Mouse (Mus musculus) gastrocnemius, postnatal 10 days (tissue): Measurements from ENCODE around the gene Tada2a. TPM values are rescaled to one million over a fixed set of nuclear protein-coding genes. Genes with fewer than 3 reads are reported as not detected.

Experiments
- DNase-seq: peaks from one replicate; pipeline ENCODE4 v3.0.0; 2021; ENCODE audit warnings: mixed read lengths
- total RNA-seq, 2 experiments: library from RNA; stranded (reverse); gene quantifications; 2 replicates each; pipeline ENCODE4 v1.2.3; 2021

Tada2a gene
- total RNA-seq, 2 experiments from 2014 or later = 14.2 TPM

DNA sequence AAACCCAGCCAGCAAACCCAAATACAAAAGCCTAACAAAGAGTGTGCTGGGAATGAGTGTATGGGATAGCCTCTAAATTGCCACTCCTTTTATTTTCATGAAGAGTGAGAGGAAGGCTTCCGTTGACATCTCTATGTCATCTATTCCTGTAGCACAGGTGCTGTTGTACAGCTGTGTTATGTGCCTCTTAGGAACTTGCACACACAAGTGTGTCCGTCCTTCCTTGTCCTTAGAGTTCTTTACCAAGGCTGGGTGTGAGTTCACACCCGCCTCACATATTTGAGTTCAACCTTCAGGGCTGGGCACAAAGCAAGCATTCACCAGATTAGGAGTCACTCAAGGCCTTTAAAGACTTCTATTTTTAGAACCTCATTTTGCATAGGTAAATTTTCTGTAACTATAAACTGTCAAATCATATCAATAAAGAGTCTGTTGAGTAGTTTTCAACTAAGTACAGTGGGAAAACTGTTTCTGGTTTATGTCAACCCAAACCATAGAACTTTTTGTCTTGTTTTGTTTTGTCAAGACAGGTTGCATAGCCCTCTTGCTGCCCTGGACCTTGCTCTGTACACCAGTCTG is 65.7 kb downstream of the Tada2a start:
- no peak for DNase-seq

DNA sequence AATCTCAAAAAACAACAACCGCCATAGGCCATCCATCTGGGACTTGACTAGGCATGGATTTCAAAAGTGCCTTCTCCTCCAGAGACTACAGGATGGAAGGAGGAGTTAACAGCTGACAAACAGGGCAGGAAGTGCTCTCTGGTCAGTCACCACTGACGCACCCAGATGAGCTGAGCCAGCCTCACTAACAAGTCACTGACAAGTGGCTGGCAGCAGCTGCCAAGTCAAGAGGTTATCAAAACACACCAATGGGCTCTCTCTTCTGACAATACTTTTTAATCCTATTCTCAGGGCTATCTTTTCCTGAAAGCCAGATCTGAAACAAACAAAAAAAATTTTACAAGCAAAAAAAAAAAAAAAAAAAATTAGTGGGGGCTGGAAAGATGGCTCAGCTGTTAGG is 66.6 kb downstream of the Tada2a start:
- no peak for DNase-seq

DNA sequence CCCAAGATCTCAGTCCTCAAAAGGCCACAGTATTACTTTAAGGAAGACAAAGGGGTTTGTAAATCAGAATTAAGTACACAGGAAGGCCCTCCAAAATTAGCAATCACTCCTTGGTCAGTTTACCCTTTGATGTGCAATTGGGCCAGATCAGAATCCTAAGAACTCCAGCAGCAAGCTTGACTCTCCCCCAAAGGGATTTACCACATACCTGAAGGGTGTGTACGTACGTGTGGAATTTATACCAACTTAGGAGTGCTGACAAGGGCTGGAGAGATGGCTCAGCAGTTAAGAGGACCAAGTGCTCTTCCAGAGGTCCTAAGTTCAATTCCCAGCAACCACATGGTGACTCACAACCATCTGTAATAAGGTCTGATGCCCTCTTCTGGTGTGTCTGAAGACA is 67.5 kb downstream of the Tada2a start:
- DNase-seq = no peak

DNA sequence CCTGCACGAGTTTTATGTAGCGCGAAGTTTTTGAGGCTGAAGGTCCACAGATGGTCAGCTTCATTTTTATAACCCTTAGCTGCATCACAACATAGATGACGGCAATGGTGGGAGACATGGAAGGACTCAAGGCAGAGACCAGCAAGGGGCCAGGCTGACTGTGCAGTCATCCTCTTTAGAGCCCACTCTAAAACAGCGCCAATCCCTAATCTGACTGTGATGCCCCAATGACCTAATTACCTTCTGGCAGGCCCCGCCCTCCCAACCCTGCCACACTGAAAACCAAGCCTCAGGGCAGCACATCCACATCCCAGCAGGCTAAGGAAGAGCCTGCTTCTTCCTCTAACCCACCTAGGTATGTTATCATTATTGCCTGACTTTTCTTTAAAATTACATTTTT is 68.8 kb downstream of the Tada2a start:
- no peak for DNase-seq

DNA sequence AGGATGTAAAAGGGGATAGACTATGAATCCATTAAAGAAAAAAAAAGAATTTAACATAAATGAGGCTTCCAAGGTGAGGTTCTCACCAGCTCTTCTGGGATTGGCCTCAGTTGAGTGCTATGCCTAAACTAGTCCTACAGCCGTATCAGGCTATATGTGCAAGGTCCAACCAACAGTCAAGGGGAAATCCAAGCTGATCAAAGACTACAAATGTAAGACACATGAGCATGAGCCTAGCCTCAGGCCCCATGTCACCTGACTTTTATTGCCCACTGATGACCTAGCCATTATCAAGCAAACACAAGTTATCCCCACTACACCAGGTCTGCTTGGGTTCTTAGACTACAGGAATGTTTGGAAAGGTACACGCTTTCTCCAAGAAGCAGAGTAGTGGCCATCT is 69.6 kb downstream of the Tada2a start:
- no peak for DNase-seq

DNA sequence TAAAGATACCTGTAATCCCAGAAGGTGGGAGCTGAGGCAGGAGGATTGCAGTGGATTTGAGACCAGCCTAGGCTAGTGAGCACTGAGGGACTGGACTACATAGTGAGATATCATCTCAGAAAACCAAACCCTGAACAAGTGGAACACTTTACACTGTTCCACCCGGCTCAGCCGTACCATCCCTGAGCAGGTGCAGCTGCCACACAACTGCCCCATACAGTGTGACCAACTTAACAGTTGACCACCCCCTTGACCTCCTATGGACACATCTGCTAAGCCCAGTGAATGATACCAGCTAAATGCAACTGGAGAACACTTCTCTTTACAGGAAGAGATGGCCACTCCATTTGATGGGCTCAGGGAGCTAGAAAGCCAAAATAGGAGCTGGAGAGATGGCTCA is 72.0 kb downstream of the Tada2a start:
- DNase-seq = no peak

DNA sequence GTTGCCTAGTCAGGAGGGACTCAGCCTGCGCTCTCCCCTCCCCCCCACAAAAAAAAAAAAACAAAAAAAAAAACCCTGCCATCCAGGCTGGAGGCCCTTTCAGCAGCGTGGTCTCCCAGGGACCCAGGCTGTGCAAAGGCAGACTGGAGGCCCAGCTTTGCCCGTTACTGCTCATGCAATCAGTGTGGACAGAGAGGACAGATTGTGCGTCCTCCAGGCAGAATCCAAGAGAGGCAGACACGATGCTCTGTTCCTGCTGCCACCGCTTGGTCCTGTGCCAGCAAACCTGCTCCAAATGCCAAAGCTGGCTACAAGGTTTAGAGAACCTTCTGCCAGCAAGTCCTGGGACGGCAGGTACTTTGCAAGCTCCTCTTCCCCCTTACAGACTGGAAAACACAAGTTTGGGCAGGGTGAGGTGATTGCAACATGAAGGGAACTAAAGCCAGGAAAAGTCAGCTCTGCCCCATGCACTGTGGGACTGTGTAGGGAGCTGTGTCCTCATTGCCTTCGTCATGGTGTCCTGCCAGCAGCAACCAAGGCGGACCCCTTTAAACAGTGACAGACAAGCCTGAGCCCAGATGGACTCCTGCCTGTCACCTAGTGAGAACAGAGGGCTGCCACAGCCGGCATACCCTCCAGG is 75.8 kb downstream of the Tada2a start:
- DNase-seq = no peak

DNA sequence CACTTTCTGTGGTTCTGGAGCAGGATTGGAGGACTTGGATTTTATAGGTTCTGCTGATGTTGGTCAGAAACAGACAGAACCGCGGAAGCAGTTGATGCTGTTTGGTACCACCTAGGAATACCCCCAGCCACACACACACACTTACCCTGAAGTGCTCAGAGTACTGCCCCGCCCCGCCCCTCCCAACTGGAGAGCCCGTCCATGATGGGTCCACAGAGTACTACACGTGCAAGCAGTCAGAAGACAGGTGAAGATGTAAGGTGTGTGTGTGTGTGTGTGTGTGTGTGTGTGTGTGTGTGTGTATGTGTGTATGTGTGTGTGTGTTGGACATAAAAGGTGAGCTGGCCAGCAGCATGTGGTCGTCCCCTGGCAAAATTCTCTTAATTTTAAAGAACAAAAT is 76.3 kb downstream of the Tada2a start:
- no peak for DNase-seq

DNA sequence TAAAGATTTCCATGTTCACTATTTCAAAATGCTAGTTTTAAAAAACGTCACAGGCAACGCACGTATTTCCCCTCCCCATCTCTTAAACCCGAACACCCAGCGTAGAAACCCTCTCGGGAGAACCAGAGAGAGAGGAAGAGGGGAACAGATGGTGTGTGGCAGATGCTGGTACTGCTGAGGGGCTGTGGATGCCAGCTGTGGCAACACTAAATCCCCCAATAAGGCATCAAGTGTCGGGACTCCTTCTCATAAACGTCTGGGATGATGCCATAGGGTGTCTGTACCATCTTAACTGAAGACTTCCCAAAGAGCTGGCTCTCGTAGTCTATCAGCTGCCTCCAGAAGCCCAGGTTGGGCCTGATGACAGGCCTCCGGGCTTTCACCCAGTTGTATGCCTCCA is 81.0 kb downstream of the Tada2a start:
- DNase-seq = no peak

DNA sequence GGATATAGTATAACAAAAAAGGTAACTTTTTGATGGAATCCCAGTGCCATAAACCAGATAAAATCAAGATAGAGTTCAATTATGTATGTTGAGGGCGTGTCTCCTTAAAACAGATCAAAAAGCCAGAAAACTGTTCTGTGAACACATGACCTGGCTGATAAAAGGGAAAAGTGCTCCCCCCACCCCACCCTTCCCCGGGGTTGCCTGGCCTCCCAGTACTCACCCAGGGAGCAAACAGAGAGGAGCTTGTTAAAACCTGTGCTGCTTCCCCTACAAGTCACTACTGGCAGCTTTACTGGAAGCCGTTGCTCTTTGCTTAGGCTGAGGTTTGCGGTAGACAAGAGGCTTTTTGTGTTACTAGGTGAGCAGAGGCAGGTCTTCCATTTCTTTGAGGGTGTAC is 82.1 kb downstream of the Tada2a start:
- DNase-seq = no peak

DNA sequence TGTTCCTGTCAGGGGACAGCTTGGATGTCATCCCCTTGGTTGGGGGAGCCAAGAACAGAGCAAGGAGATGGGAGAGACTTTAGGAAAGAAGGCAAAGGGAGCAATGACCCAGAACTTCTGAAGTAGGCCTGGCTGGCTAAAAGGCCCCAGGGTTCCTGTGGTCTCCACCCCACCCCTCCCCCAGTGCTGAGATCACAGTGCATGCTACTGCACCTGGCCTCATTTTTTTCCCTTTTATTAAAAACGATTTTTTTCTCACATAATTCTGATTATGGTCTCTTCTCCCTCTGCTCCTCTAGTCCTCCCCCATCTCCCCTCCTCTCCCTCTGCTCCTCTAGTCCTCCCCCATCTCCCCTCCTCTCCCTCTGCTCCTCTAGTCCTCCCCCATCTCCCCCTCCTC is 84.4 kb downstream of the Tada2a start:
- no peak for DNase-seq

DNA sequence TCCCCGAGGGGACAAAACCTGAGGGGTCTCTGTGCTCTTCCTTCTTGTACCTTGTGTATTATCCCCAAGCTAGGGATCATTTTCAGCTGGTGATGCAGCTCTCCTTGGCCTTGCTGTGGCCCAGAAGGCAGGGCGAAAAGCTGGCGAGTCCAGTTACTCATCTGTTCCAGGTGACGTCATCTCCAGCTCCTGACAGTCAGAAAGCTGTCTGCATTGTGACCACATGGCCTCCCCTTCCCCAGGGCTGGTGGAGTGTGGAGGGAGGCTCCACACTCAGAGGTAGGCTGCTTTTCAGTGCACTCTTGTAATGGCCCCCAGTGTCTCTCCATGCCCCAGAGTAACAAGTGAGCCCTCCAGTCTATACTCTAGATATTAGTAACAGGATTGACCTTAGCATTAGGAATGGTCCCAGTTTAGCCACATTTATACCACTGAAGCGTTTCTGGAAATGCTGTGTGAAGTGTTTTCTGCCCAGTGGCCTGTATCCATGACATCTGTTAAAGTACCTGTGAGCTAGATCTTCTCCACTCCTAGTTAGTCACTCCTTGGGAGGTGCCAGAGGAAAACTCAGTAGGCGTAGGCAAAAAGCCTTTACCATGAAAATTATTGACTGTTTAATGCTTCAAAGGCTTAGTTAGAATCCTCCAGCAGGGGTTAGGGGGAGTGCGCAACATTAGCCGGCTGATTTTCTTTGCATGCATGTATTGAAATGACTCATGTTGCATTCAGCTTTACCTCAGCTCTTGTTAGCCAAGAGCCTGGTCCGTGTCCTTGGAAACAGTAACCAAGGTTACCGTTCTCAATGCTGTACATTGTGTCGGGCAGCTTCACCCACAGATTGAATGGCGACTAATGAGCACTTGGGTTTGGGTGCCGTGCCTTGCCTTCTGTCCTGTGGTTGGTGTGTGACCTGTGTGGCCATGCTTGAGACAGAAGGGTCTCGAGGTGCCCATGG is 86.3 kb downstream of the Tada2a start:
- DNase-seq = no peak

DNA sequence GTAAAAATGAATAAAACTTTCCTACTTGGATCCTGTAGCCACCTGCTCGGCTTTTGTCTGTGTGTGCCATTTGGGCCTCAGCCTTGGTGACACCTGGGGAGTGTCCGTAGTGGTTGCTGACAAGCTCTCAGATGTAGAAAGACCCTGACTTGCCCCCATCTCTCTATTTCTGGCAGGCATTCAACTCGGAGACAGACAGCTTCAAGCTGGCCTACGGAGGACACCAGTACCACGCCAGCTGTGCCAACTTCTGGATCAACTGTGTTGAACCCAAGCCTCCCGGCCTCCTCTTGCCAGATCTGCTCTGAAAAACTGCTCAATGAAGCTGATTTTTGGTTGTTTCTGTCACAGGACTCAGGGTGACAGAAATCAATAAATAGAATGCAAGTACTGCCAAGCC is 88.8 kb downstream of the Tada2a start:
- DNase-seq = no peak

DNA sequence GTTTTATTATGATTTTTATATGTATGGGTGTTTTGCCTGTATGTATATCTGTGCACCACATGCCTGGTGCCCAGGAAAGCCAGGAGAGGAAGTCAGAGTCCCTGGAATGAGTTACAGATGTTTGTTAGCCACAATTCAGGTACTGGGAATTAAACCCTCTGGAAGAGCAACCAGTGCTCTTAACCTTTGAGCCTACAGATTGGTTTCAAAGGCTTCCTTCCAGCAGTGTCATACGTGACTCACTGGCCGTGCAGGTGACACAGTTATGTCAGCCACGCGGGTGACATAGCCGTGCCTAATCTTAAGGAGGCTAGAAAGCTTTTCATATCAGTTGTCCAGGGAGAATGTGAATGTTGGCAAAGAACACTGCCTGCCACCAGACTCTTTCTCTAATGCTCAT is 95.7 kb downstream of the Tada2a start:
- no peak for DNase-seq

DNA sequence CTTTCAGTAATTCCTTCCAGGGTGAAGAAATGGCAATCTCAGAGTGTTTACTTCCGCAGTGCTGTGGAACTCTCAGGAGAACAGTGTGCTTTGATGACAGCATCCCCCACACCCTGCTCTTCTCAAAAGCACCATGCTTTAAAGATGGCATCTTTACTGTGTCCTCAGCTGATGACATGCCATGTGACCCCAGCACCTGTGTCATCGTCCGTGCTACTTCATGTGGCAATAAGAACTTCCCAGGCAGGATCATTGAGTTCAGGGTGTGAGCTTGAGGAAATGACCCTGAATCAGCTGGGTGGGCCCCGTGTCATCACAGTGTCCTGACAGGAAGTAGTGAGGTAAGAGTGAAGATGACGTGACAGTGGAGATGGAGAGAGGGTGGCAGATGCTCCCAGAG is 96.8 kb downstream of the Tada2a start:
- no peak for DNase-seq

DNA sequence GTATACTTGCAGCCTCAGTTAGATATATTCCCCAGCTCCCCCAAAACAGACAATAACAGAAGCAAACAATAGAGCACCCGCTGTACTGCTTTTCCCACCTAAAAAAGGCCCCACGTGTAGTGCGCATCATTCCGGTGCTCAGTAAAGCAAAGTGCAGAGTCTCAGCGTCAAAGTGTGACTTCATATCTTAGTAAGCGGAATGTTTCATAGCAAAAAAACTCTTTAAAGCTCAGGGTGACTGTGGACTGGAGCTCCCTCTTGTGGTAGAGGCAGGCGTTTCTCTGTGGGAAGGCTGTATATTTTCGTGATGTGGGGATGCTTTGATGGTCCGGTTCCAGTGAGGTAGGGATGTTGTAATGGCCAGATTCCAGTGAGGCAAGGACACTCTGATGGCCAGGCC is 97.4 kb downstream of the Tada2a start:
- peak; percentile 29 for DNase-seq

Other genes with a start within 250 kb of the Tada2a start
- gene Ddx52, start 187.5 kb downstream of the Tada2a start, total RNA-seq = 10 to 100 TPM; 11.0 to 12.4 TPM
- 10 to 100 TPM; 32.1 to 41.5 TPM for gene Synrg, start 165.2 kb downstream of the Tada2a start, total RNA-seq
- gene Dusp14, start 60.3 kb downstream of the Tada2a start, total RNA-seq = 10 to 100 TPM in 1 of 2 experiments, 1 to 10 TPM in 1; 8.5 to 10.4 TPM
- gene Acaca, start 72 bp upstream of the Tada2a start, total RNA-seq = 10 to 100 TPM; 15.7 to 16.4 TPM
- not detected for gene Gm11437, start 37.9 kb upstream of the Tada2a start, total RNA-seq